Mouse (Mus musculus) kidney, adult 18-20 months (tissue): ENCODE data around the gene Mrm2.
"Not testable (repeated sequence)": the region's sequence is repeated elsewhere in the genome, so short reads cannot be mapped to it uniquely, and the experiment has no call there.

Source experiments
- DNase-seq: peaks from one replicate; pipeline ENCODE4 v3.0.0; 2021

The Mrm2 gene

DNA sequence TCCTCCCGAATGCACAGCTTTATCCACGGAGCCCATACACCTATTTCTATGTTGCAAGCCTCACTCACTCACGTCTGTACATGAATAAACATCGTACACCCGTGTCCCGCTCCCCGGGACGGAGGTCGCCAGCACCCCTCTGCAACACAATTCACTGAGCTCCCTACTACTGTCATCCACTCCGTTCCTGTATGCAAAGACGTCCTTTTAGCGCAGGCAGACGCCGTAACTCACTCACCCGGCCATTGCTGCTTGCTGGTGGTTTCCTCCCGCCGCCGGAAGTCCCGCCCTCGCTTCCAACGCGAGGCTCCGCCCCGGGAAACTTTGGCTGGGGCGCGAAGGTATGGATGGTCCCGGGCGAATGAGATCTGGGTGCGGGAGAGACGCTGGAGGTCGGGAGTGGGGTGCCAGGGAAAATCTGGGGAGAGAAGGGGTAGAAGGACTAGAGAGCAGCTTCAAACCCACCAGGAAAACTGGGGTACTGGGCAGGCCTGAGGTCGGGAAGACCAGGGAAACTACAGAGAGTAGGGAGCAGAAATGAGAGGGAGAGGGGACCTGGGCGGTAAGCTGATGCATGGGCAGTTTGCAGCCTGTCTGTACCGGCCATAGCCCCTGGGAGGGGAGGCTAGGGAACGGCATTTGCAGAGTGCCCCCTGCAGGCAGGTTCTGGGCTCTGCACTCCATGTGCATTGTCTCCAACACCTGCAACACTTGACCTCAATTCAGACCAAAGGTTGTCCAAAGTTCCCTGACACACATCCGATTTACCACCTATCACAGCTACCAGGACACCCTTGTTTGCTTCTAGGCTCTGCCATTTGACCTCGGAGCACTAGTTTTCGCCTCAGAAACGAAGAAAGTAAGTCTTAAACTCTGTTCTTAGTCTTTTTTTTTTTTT lies at the start of gene Mrm2:
Gene Mrm2 (minus strand): TSS at position 284 of the 898 bp plus-strand sequence.
- DNase-seq, result peak; percentile 89

GRCm38 (mm10) chr5:140381156-140381555 lies 49.5 kb upstream of the Mrm2 start:
- DNase-seq, result no peak

DNA sequence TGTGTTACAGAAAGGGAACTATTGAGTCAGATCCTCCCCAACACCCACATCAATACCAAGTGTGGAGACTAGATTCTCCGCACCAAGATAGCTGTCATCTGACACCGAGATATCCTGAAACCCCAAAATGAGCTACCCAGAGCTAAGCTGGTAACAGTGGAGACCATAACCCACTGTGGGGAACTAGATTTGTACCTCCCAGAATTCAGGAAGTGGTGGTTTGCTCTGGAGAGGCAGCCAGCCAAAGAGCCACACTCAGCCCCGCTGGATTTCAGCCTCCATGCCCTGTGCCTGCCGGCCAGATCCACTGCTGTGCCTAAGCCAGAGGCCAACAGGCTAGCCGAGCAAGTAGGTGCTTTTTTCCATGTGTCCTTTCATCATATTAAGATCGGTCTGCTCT lies 47.6 kb upstream of the Mrm2 start:
- peak; percentile 51 for DNase-seq

DNA sequence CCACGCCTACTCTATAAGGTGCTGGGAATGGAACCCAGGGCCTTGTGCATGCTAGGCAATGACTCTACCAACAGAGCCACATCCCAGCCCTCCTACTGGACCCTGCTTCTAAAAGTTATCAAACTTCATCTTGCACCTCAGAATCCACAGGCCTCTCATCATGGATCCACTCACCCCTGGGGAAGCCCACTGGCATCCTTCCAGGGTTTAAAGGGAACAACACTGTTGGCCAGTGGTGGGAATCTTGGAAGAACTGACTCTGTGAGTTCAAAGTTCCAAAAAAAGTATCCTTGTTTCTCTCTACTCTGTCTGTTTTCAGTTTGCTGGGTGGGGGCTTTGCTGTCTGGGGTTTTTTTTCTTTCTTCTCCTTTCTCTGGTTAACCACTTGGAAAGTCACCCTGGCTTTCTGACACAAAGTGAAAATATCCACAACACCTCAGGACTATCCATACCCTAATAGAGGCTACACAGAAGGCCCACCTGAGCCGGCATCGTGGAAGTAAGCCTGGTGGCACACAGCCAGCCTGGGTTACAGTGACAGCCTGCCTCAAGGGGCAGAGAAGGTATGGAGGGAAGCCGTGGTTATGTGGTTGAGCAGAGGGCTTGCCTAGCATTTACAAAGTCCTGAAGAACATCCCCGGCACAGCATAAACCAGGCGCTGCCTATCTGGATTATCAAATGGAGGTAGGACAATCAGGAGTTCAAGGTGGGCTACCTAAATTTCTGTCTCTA lies 46.6 kb upstream of the Mrm2 start:
- peak; percentile 59 for DNase-seq

DNA sequence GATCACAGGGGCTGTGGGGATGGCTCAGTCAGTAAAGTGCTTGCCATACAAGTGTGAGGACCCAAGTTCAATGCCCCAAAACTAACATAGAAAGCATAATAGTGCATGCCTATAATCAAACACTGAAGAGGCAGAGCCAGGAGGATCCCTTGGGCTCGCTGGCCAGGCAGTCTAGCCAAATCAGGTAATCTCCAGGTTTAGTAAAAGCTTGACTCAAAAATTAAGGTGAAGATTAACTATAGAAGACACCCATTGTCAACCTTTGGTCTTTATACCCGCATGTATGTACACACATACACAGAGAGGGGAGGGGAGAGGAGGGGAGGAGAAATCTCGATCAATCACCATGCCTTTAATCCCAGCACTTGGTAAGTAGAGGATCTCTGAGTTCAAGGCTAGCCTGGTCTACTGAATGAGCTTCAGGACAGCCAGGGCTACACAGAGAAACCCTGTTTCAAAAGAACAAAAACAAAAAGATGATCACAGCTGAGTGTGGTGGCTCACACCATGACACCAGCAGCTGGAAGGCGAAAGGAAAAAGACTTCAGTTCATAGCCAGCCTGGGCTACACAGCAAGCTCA lies 43.6 kb upstream of the Mrm2 start:
- DNase-seq, result peak; percentile 21

DNA sequence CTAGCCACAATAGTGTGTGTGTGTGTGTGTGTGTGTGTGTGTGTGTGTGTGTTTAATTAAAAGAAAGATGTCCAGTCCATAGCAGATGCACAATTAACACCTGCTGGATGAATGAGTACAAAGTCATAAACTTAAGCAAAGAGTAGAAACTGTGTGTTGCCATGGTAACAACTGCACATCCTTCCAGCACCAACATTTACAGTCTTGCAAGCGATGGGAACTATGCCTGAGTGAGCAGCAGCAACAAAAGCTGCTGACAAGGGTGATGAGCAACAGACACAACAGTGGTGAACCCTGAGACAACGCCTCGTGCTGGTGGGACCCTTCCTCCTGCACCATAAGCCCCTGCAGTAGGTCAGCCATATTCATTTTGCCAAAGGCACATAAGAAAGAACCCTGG lies 42.5 kb upstream of the Mrm2 start:
- DNase-seq, result peak; percentile 10

GRCm38 (mm10) chr5:140373711-140374110 lies 42.0 kb upstream of the Mrm2 start:
- no peak for DNase-seq

DNA sequence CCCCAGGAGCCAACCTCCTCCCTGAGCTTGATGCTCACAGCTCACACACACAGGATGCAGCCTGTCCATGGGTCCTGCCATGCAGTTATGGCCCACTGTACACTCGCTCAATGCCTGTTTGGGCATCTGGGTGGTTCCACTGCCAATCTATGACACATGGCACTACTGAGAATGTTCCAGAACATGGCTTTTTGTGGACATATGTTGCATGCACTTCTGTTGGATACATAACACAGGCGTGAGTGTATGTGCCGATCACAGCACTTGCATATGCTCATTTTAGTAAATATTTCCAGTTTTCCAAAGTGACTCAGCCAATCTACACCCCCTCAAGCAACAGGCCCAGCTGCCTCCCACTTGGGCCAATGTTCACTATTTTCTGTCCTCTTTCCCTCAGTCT lies 40.0 kb upstream of the Mrm2 start:
- no peak for DNase-seq

DNA sequence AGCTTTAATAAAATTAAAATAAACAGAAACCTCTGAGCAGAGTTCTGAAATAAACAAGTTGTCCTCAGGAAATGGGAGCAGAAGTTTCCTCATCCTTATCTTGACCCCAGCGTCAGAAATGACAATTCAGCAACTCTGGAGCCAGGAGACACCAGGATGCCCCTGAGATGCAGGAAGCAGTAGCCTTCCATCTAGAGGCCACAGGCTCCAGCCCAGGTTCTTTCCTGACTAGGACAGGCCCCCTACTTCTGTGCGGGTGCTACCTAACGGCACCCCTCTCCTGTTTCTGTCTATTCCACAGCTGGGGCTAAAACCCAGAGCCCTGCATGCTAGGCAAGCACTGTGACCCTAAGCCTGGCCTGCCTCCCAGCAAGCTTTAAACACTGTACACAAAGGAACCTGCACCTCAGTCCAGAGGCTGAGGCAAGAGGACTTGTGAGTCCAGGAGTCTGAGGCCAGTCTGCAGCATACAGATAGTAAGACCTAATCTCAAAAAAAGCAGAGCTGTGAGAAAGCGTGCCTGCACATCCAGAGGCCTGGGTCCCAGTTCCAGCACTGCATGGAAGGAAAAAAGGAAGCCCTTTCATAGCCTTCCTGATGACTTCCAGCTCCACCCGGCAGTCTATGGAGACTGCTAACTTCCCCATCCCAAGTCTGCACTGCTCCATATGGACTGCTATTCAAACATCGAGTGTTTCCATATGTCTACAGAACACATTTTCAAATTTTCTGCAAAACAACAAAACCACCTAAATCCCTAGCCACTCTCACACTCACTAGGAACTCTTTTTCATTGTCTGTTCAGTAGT lies 39.0 kb upstream of the Mrm2 start:
- peak; percentile 63 for DNase-seq

- no peak for DNase-seq
Observed at GRCm38 (mm10) chr5:140369466-140369865, 37.8 kb upstream of the Mrm2 start.

DNA sequence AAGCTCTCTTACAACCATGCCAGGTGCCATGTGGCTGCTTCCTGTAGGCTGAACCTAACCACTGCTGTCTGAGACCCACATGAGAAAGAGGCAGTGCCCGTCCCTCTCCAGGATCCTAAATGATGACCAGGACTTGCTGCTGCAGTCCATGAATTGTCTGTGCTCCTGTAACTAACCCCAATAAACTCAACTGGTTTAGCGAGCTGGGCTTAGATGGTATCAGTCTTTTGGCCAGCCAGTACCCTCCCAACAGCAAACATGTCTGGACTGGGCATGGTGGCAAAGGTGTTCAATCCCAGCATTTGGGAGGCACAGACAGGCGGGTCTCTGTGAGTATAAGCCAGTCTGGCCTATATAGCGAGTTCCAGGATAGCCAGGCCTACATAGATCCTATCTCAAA lies 37.2 kb upstream of the Mrm2 start:
- DNase-seq, result peak; percentile 15

- DNase-seq, result not testable (repeated sequence)
Observed at GRCm38 (mm10) chr5:140368126-140368525, 36.4 kb upstream of the Mrm2 start.

- DNase-seq, result peak; percentile 66
Observed at GRCm38 (mm10) chr5:140364415-140364814, 32.7 kb upstream of the Mrm2 start.

DNA sequence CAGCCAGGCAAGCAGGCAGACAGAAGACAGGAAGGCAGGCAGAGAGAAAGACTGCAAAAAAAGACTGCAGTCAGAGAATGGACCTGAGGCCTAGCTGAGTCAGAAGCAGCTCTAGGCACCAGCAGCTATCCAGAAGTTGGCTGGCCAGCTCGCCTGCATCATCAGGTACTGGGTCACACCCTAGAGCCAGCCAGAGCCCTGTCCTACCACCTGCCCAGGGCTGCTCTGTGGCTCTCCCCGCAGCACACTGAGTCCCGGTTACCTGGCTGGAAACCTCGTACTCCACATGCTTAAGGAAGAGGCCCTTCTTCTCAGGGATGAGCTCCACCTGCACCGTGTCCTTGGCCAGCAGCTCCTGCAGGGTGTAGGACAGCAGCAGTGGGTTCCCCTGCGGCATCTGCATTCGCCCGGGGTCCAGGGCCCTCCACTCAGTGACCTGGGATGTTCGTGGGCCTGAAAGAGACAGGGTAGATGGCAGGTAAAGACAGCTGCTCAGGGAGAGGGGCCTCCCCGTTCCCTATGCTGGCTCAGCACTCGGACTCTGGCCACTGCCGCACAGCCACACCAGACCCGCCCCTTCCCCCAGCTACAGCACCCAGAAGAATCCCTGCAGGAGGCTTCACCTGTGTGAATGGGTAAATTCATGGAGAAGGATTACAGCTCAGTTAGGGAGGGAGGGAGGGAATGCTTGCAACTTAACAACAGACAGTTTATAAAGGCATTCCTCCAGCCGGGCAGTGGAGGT lies 28.4 kb upstream of the Mrm2 start:
- peak; percentile 64 for DNase-seq

DNA sequence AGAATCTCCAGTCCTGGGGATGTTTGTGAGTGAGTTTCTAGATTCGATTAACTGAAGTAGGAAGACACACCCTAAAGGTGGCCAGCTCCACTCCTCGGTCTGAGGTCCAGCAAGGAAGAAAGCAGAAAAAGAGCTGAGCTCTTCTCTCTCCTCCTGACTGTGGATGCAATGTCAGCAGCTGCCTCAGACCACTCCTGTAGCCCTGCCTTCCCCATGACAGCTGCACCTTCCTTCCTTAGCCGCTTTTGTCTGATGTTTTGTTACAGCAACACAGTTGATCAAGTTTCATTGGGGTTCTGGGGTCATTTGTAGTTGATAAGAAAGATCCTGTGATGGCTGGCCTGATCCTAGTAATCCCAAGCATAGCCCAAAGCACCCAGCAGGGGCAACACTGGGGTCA lies 25.8 kb upstream of the Mrm2 start:
- no peak for DNase-seq

- no peak for DNase-seq
Observed at GRCm38 (mm10) chr5:140355934-140356333, 24.2 kb upstream of the Mrm2 start.

DNA sequence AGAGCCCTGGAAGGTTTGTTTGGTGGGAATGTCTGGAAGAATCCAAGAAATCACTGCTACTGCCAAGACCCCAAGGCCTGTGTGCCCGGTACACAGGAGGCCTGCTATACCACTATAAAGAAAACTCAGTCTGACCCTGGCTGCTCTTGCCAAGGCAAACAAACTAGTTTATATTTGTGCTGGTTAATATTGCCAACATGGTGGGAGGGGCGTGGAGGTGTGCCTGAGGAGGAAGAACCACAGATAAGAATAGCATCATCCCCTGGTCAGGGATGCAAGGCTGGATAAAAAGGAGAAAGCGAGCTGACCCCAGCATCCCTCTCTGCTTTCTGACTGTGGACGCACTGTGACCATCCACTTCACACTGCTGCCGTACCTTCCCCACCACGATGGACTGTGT lies 20.7 kb upstream of the Mrm2 start:
- DNase-seq, result no peak

GRCm38 (mm10) chr5:140350731-140351497 lies 19.2 kb upstream of the Mrm2 start:
- DNase-seq, result peak; percentile 40

DNA sequence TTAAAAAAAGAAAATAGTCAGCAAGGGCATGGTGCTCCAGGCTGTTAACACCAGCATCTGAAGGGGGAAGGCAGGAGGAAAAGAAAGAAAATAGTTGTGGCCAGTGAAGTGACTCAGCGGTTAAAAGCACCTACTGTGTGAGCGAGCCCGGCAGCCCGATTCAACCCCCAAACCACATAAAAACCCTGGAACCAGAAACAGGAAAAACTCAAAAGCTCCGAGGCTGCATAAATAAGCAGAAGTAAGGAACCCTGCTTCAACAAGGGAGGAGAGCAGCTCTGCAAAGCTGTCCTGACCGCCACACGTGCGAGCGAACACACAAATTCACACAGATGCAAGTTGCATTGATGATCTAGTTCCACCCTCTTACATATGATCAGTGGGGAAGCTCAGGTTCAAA lies 18.2 kb upstream of the Mrm2 start:
- DNase-seq, result no peak

DNA sequence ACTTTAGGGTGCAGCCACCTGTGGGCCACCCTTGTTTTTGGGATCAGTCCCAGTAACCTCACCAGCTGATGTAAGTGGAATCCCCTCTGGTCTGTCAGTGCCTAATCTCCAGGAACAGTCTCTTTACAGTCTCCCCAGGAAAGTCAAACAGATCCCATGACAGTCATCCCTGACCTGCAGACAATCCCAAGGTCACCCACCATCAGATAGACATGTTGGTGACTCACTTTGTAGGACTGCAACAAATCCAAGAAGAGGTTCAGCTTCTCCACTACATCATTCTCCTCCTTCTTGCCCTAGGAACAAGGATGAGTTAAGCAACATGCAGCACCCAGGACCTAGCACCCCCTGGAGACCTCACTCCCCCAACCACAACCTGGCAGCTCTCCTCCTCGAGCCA lies 14.4 kb upstream of the Mrm2 start:
- no peak for DNase-seq

GRCm38 (mm10) chr5:140345244-140345643 lies 13.5 kb upstream of the Mrm2 start:
- DNase-seq, result no peak
